8 mouse cellular contexts compared by ENCODE assay signal in genomic region chr14:33447027-33447569, GRCm38 (mm10). TPM values are rescaled to one million over a fixed set of nuclear protein-coding genes. Genes with fewer than 3 reads are reported as not detected.
A peak's percentile ranks its signal among the peaks of the same experiment; 100 is the strongest.
DNase-seq lines count a peak whose midpoint lies in the region; ATAC-seq and TF ChIP-seq lines count a peak whose summit lies in the region.

Gene Mapk8, minus strand, starts transcription at chr14:33447158.

- 1% methylated on average over 70 of the region's 70 CpGs for WGBS in cerebellum, adult 2 months
- under 1% methylated on average over 70 of the region's 70 CpGs for WGBS in hindbrain, embryonic 10.5 days
- 2% methylated on average over 32 of the region's 70 CpGs for WGBS in lung, postnatal 0 days

- H3K9ac ChIP-seq in MEL (ENCODE audit: control insufficient read depth, low read depth, low read length, poor library complexity, severe bottlenecking), result peak within 1 kb of the TSS; percentile 91
- peak within 1 kb of the TSS; percentile 69 for H3K9ac ChIP-seq in lung, postnatal 0 days (replicated peaks; ENCODE audit: low read depth)

- peak; percentile 99 for ATAC-seq in lung, postnatal 0 days

- DNase-seq in MEL (ENCODE audit: low read depth, low spot score), result peak; percentile 92
- DNase-seq in cerebellum, adult 2 months, result peak; percentile 94 to 96
- DNase-seq in forelimb bud, embryonic 11.5 days (ENCODE audit: low read depth, low spot score), result peak; percentile 94
- peak; percentile 97 for DNase-seq in hindbrain, embryonic 10.5 days (ENCODE audit: low spot score)
- DNase-seq in layer of hippocampus, adult 9-11 months, result peak; percentile 96
- DNase-seq in lung, postnatal 0 days (ENCODE audit: low spot score), result peak; percentile 97
- DNase-seq in ovary, postnatal 14 days (ENCODE audit: low spot score), result peak; percentile 98
- DNase-seq in thymus, postnatal 14 days, result peak; percentile 100

- H3K36me3 ChIP-seq in MEL (ENCODE audit: control insufficient read depth in 1 of 2, insufficient read depth in 2 of 2, low read length in 2 of 2), result peaks cover 0 to 29% of the 10 kb centered on the region in 2 experiments; a peak in 2 of 4 replicates
- no peaks in the 10 kb centered on the region for H3K36me3 ChIP-seq in hindbrain, embryonic 10.5 days
- H3K36me3 ChIP-seq in lung, postnatal 0 days (ENCODE audit: insufficient read depth, low read length), result no peaks in the 10 kb centered on the region

- peak; percentile 80 to 83 for TF ChIP-seq POLR2A in MEL (IDR thresholded peaks at IDR 0.05; ENCODE audit: control insufficient read depth in 1 of 2, insufficient read depth in 1 of 2, low read depth in 1 of 2, low read length in 2 of 2, poor library complexity in 1 of 2)
- TF ChIP-seq POLR2A in cerebellum, adult 2 months (IDR thresholded peaks at IDR 0.05; ENCODE audit: borderline replicate concordance, insufficient read depth, low read length), result peak; percentile 81

- H3K27me3 ChIP-seq in MEL (ENCODE audit: control insufficient read depth in 1 of 2, insufficient read depth in 2 of 2, low read length in 2 of 2), result peaks cover 5 to 11% of the 10 kb centered on the region in 2 experiments
- H3K27me3 ChIP-seq in cerebellum, adult 2 months (ENCODE audit: control insufficient read depth, insufficient read depth, low read length), result no peaks in the 10 kb centered on the region
- peaks cover 27% of the 10 kb centered on the region for H3K27me3 ChIP-seq in hindbrain, embryonic 10.5 days (ENCODE audit: insufficient read depth, poor library complexity, severe bottlenecking)
- no peaks in the 10 kb centered on the region for H3K27me3 ChIP-seq in lung, postnatal 0 days (replicated peaks; ENCODE audit: insufficient read depth, low read length)

- TF ChIP-seq RAD21 in MEL (IDR thresholded peaks at IDR 0.05; ENCODE audit: low read depth, low read length), result no peak

- TF ChIP-seq EP300 in MEL (IDR thresholded peaks at IDR 0.05; ENCODE audit: low read depth in 1 of 2, low read length in 2 of 2), result no peak
- TF ChIP-seq EP300 in lung, postnatal 0 days (IDR thresholded peaks at IDR 0.05), result no peak

- H3K4me1 ChIP-seq in MEL (ENCODE audit: control insufficient read depth in 1 of 2, insufficient read depth in 2 of 2, low read length in 2 of 2), result peaks cover 7% of the 10 kb centered on the region in 2 experiments
- H3K4me1 ChIP-seq in cerebellum, adult 2 months (ENCODE audit: control insufficient read depth, insufficient read depth, low read length), result peaks cover 2% of the 10 kb centered on the region
- peaks cover 25% of the 10 kb centered on the region for H3K4me1 ChIP-seq in hindbrain, embryonic 10.5 days (replicated peaks)
- H3K4me1 ChIP-seq in lung, postnatal 0 days (ENCODE audit: insufficient read depth, low read depth, low read length), result no peaks in the 10 kb centered on the region; the same call in 1 of the 2 replicates

- H3K9me3 ChIP-seq in MEL (replicated peaks; ENCODE audit: insufficient read depth, low read length), result no peaks in the 10 kb centered on the region
- no peaks in the 10 kb centered on the region for H3K9me3 ChIP-seq in hindbrain, embryonic 10.5 days
- no peaks in the 10 kb centered on the region for H3K9me3 ChIP-seq in lung, postnatal 0 days (ENCODE audit: low read length)

- peaks cover 25% of the 10 kb centered on the region for H3K79me2 ChIP-seq in MEL (ENCODE audit: control insufficient read depth, insufficient read depth, low read length, poor library complexity)

- H3K4me2 ChIP-seq in lung, postnatal 0 days (replicated peaks; ENCODE audit: low read depth, low read length), result peak within 1 kb of the TSS; percentile 77

- H3K27ac ChIP-seq in MEL (ENCODE audit: control insufficient read depth, low read depth, low read length), result peak within 1 kb of the TSS; percentile 28; the same call in 1 of the 2 replicates
- peak within 1 kb of the TSS; percentile 67; the same call in 1 of the 2 replicates for H3K27ac ChIP-seq in cerebellum, adult 2 months (ENCODE audit: insufficient read depth, low read length)
- peak within 1 kb of the TSS; percentile 98 for H3K27ac ChIP-seq in hindbrain, embryonic 10.5 days
- H3K27ac ChIP-seq in lung, postnatal 0 days (ENCODE audit: low read length), result peak within 1 kb of the TSS; percentile 84

- TF ChIP-seq CTCF in MEL (IDR thresholded peaks at IDR 0.05 in 2 of 3, conservative IDR thresholded peaks at IDR 0.05 in 1 of 3; ENCODE audit: control insufficient read depth in 1 of 3, insufficient read depth in 1 of 3, low read depth in 2 of 3, low read length in 3 of 3, poor library complexity in 1 of 3, severe bottlenecking in 1 of 3), result no peak
- no peak for TF ChIP-seq CTCF in cerebellum, adult 2 months (IDR thresholded peaks at IDR 0.05; ENCODE audit: borderline replicate concordance, insufficient read depth, low read depth, low read length)
- TF ChIP-seq CTCF in lung, postnatal 0 days (IDR thresholded peaks at IDR 0.05), result peak; percentile 51

- peak within 1 kb of the TSS; percentile 61 to 95 for H3K4me3 ChIP-seq in MEL (ENCODE audit: control insufficient read depth in 1 of 2, insufficient read depth in 1 of 2, low read depth in 2 of 2, low read length in 2 of 2)
- H3K4me3 ChIP-seq in cerebellum, adult 2 months (replicated peaks; ENCODE audit: insufficient read depth, low read depth, low read length), result peak within 1 kb of the TSS; percentile 84
- peak within 1 kb of the TSS; percentile 92 for H3K4me3 ChIP-seq in hindbrain, embryonic 10.5 days
- peak within 1 kb of the TSS; percentile 94 for H3K4me3 ChIP-seq in lung, postnatal 0 days (ENCODE audit: low read depth, low read length)

TF ChIP-seq in MEL, 35 proteins besides CTCF, POLR2A, EP300 and RAD21:
- TF ChIP-seq BHLHE40 (IDR thresholded peaks at IDR 0.05; ENCODE audit: borderline replicate concordance, low read depth, low read length) (peak; percentile 65; the same call in 1 of the 2 replicates), MXI1 (IDR thresholded peaks at IDR 0.05; ENCODE audit: low read depth, low read length) (peak; percentile 96), NELFE (IDR thresholded peaks at IDR 0.05; ENCODE audit: low read depth, low read length) (peak; percentile 86), NRF1 (IDR thresholded peaks at IDR 0.05; ENCODE audit: insufficient read depth, low read depth, low read length, poor library complexity, severe bottlenecking) (peak; percentile 57; the same call in 1 of the 2 replicates), SIN3A (IDR thresholded peaks at IDR 0.05; ENCODE audit: low read length) (peak; percentile 52; the same call in 1 of the 2 replicates), E2F4 (IDR thresholded peaks at IDR 0.05; ENCODE audit: borderline replicate concordance, low read depth, low read length) (no peak), RCOR1 (IDR thresholded peaks at IDR 0.05; ENCODE audit: low read depth, low read length) (no peak), CHD1 (IDR thresholded peaks at IDR 0.05; ENCODE audit: low read depth, low read length) (no peak), MAX (IDR thresholded peaks at IDR 0.05; ENCODE audit: low read length) (peak; percentile 94), USF1 (IDR thresholded peaks at IDR 0.05; ENCODE audit: low read depth, low read length) (peak; percentile 80), HCFC1 (IDR thresholded peaks at IDR 0.05; ENCODE audit: low read depth, low read length) (peak; percentile 49), MYC (IDR thresholded peaks at IDR 0.05; ENCODE audit: low read depth, low read length) (peak; percentile 80), ZMIZ1 (IDR thresholded peaks at IDR 0.05; ENCODE audit: low read depth, low read length) (peak; percentile 83; the same call in 1 of the 2 replicates), POLR2AphosphoS2 (IDR thresholded peaks at IDR 0.05; ENCODE audit: low read length) (peak; percentile 60; the same call in 1 of the 2 replicates)

RNA-seq across cellular contexts. Expression of gene Mapk8, which starts in this region (rescaled TPM):
- 27.5 and 29.2 TPM in 2 replicates for total RNA-seq in MEL (2012; rRNA removed)
- polyA plus RNA-seq in MEL (2012; ENCODE audit: insufficient read depth in 1 of 2, insufficient read length in 2 of 2, low read depth in 1 of 2, low replicate concordance in 2 of 2, missing spikeins in 1 of 2), result 10 to 100 TPM in 1 of 2 experiments, not detected in 1; 47.5 TPM
- polyA plus RNA-seq in cerebellum, adult 2 months (2012; rRNA removed), result 45.0 and 46.8 TPM in 2 replicates
- polyA plus RNA-seq in hindbrain, embryonic 10.5 days (2016; fragmentation: Nextera tagmentation; extraction: Ambion mirVana), result 19.5 and 19.7 TPM in 2 replicates
- polyA plus RNA-seq in lung, postnatal 0 days (2015; fragmentation: Nextera tagmentation; extraction: Ambion mirVana), result 8.0 and 9.4 TPM in 2 replicates

Comparison
In these comparisons a context has a peak if more than half of its experiments do, and no peak if none do; other contexts are left out.
1. Peak in every context shown above with its lines: DNase-seq, ATAC-seq, H3K4me3 ChIP-seq and H3K27ac ChIP-seq.
2. H3K27ac ChIP-seq: peak in every context shown above with its lines; median percentile 98 in hindbrain, embryonic 10.5 days; 84 in lung, postnatal 0 days; 67 in cerebellum, adult 2 months; 28 in MEL.